Mouse (Mus musculus) embryo, embryonic 11.5 days (tissue): ENCODE results near the gene Prpf3.
"Not testable (repeated sequence)": the region's sequence is repeated elsewhere in the genome, so short reads cannot be mapped to it uniquely, and the experiment has no call there.

Source experiments
- DNase-seq: peaks from one replicate; pipeline ENCODE4 v3.0.0-alpha.2; 2012; ENCODE audit warnings: low read depth, low spot score

Gene Prpf3

GRCm38 (mm10) chr3:95855502-95856089 lies at the start of gene Prpf3:
TSS of gene Prpf3 (minus strand) at chr3:95855885.
- DNase-seq: peak; percentile 87

- no peak for DNase-seq
These were observed 48.9 kb upstream of the Prpf3 start, which contains the start of gene Car14 for GRCm38 (mm10) chr3:95904568-95904967. TSS of gene Car14 (minus strand) at chr3:95904691.

GRCm38 (mm10) chr3:95903753-95904502 lies 48.2 kb upstream of the Prpf3 start:
- DNase-seq: no peak

DNA sequence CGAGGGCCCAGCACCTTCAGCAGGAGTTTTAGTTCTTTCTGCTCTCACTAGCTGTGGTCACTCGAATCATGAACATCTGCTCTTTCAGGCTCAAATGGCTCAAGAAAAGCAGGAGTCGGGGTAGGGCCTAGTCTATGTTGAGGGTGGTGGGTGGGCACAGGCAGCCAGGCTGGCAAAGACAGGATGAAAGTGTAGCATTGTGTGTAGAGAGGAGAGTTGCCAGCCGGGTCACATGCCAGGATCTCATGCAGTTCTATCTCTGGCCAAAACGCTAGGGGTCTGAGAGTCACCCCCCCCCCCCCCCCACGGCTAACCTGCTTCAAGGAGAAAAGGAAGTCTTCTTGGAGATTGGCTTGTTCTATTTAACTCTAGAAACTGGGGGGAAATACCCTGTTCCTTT lies 47.0 kb upstream of the Prpf3 start:
- no peak for DNase-seq

DNA sequence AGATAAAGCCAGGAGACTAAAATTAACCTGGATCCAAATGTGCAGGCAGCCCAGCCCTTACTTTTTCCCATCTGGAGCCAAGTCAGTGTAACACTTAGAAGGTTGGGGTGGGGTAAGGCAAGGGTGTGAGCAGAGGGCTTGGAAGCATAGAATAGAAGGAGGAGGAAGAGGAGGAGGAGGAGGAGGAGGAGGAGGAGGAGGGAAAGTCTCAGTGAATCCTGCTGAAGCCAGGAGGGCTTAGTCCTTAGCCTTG lies 46.6 kb upstream of the Prpf3 start:
- DNase-seq: no peak

GRCm38 (mm10) chr3:95901616-95902372 lies 46.1 kb upstream of the Prpf3 start:
- DNase-seq: no peak

DNA sequence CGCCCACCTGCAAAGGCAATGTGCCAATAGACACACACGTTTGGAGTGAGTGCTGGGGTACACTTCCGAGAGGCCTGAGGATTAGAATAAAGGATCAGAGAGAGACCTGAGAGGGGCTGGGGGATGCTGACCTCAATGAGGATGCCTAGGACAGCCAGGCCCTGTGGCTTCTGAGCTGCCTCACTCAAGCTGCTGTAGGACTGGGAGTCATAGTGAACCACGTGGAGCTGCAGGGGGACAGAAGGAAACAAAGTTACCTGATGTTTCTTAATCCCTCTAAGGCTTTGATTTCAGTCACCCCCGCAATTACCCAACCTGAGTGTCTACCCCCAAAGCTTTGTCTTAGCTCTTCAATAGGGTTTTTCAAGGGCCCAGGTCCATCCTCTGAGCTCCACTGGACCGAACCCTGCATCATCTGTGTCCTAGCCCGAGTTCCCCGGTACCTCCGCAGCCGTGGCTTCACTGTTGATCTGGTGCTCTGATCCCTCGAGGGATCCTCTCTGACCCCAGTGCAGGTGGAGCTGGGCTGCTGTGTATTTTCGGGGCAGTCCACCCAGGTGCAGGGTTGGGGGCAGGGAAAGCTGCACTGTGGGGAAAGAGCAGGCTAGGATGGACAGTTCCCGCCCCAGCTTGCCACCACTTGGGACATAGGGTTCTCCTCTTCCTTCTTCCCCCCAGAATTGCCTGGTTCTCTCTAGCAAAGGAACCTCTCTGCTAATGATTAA lies 44.3 kb upstream of the Prpf3 start:
- DNase-seq: no peak

GRCm38 (mm10) chr3:95895501-95895900 lies 39.8 kb upstream of the Prpf3 start:
- DNase-seq: not testable (repeated sequence)

DNA sequence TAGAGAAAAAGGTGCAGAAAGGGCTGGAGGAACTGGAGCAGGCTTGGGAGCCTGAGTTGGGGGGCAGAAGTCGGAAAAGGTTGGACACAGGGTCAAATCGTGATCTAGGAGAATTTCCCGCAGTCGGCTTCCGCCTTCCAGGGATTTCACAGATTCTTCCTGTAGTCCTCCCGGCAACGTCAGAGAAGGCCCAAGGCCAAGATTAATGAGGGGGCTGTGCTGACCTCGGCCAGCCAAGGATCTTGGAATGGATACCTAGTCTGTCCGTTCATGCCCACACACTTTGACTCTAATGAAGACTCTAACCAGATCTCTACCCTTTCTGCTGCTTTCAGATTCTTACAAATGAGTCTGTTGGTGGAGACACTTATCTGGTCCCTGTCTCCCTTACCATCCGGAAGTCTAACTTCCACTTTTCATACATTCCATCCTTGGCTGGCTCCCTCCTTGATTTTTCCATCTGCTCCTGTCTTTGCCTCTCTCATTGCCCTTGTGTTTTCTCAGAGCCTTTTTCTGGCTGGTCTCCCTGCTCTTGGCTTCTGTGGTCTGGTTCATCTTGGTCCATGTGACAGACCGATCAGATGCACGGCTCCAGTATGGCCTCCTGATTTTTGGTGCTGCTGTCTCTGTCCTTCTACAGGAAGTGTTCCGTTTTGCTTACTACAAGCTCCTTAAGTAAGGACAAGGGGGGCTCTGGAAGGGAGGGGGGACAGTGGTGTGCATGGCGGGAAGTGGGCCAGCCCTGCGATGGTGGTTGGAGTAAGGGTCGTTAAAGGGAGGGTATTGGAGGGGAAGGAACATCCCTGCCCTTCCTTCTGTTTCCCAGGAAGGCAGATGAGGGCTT lies 38.9 kb upstream of the Prpf3 start:
- no peak for DNase-seq

DNA sequence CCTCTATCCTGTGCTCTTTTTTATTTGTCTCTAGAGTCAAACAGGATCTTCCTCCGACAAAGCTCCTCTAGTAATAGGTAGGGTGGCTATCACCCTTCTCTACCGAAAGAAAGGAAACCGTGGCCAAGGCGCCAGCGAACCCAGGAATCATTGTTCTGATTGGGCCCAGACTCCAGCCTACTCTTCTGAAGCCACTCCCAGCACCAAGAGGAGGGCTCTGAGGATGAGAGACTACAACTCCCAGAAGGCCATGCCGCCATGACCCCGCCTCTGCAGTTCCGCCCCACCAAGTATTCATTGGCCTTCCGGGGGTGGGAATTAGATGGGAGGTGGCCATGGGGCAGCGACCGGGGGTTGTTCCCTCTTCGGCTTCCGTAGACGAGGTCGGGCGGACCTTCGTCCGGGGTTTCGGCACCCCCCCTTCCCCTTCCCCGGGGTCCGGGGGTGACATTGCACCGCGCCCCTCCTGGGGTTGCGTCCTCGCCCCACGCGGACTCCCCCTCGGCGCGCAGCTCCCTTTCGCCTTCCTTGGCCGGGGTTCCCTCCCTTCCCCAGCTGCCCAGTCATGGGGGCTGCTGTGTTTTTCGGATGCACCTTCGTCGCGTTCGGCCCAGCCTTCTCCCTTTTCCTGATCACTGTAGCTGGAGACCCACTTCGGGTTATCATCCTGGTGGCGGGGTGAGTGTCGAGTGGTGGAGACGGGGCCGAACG lies 38.1 kb upstream of the Prpf3 start, which contains the start of gene Aph1a:
Gene Aph1a (plus strand): TSS at position 364 of the 711 bp plus-strand sequence.
- DNase-seq: peak; percentile 91

DNA sequence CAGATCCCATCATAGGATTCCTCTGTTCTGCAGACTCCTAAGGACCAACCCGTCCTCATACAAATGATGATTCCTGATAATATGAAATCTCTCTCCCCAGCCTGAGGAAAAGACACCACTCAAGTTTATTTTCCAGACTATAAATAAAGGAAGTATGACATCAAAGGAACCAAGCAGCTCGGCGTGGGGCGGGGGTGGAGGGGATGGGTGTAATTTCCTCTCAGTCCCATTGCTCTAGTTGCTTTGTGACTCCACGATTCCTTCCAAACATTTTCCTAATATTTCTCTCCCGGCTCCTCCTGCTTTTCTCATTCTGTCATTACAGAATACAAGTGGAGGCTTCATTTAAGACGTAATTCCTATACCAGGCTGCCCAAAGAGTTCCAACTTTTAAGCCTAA lies 37.4 kb upstream of the Prpf3 start:
- no peak for DNase-seq

GRCm38 (mm10) chr3:95892066-95893052 lies 36.7 kb upstream of the Prpf3 start:
- no peak for DNase-seq

- no peak for DNase-seq
These were observed 35.8 kb upstream of the Prpf3 start, which contains the start of gene BC028528 for GRCm38 (mm10) chr3:95891211-95892065. TSS of gene BC028528 (minus strand) at chr3:95892005.

DNA sequence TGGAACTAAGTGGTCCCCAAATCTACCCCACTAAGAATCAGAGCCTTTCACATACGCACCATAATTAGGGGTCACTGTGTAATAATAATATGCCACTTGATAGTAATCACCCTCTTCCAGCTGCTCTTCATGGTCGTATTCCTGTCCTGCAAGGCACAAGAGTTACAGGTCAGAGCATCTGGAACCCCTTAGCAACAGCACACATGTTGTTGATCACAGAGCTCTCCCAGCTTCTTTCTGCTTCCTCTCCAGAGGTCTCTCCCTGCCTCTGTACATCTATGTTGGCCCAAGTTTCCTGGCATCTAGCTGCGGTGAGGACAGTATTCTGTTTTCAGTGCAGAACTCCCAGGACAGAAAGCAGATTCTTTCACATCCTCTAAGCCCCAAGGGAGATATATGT lies 34.0 kb upstream of the Prpf3 start:
- DNase-seq: no peak

DNA sequence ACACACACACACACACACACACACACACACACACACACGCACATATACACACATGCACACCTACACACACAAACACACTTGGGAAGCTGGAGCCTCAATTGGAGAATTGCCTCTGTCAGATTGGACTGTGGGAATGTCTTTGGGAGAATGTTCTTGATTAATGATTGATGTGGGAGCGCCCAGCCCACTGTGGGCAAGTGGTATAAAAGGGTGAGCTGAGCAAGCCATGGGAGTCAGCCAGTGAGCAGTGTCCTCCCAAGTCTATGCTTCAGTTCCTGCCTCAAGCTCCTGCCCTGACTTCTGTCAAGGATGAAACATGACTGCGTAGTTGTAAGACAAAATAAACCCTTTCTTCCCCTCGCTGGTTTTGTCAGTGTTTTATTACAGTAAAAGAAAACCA lies 31.9 kb upstream of the Prpf3 start:
- DNase-seq: no peak

- no peak for DNase-seq
These were observed 28.7 kb upstream of the Prpf3 start for GRCm38 (mm10) chr3:95884400-95884799.

DNA sequence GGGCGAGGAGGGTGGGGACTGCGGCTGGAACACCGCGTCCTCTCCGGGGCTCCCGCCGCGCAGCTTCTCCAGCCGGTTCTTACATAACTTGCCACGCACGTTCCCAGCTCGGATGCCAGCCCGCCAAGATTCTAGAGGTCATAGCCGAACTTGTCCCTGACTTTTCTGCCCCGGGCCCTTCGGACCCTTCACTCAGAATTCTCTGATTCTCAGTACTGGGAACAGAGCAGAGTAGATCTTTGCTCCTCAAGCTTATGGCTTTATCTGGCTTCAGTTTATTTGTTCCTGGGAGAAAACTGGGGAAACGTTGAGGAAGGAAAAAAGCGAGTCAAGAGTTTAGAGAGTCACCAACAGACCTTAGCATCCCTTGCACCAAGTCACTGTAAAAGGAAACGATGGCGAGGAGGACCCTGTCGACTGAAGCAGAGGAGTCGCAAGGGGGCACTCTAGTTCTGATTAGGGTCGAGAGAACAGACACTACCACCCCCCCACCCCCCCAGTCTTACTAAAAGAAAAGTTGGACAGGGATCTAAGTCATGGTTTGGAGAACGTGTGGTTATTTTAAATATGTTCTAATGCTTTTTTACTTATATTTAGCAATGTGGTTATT lies 27.2 kb upstream of the Prpf3 start:
- no peak for DNase-seq
